Comparison of ENCODE assay signal across 13 mouse cellular contexts in the genomic region with DNA sequence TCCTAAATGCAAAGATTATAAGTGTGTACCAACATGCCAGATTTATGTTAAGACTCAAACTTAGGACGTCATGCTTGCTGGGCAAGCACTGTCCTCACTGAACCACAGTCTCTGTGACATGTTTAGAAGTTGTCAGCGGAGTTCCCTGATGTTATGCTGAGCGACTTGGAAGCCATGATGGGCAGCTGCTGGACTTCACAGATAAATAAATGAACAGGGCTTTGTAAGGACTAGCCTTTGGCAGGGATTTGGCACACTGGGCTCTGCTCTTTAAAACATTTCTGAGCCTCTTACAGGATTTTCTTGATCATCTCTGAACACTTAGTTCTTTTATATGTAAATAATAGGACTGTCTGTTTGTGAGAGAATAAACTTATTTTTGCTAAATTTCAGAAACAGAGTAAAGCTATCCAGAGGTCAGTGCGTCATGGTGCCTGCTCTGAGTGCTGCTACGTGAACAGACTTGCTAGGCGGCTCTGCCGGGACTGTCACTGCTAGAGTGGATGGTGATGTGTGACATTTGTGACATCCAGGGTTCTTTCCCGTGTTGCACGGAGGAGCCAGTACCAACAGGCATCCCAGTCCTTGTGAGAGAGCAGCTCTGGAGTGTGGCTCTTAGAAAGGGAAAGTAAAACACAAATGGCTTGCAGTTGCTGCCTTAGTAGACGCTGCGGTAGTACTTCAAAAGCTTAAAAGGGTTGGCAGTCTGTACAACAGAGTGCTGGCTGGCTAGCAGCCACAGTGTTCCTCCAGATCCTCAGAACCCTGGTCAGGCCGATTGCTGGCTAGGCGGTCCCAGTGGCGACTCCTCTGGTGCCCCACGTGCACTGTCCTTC. TPM values are rescaled to one million over a fixed set of nuclear protein-coding genes. Genes with fewer than 3 reads are reported as not detected.
A peak's percentile ranks its signal among the peaks of the same experiment; 100 is the strongest.
DNase-seq lines count a peak whose midpoint lies in the region; ATAC-seq and TF ChIP-seq lines count a peak whose summit lies in the region.
"Had no signal": no experiment of that assay in that cellular context is flagged by ENCODE, and none has a peak within 500 bp of the region (broad histone marks: within the 10 kb centered on the region; RNA-seq: fewer than 3 reads in every experiment).

No protein-coding gene starts in this region.

- no peaks in the 10 kb centered on the region for H3K27me3 ChIP-seq in heart, adult 2 months (ENCODE audit: control insufficient read depth, insufficient read depth, low read length)
- H3K27me3 ChIP-seq in midbrain, embryonic 16.5 days (ENCODE audit: control insufficient read depth, insufficient read depth, low read depth, low read length) = no peaks in the 10 kb centered on the region
- H3K27me3 ChIP-seq in midbrain, embryonic 14.5 days (ENCODE audit: control insufficient read depth, insufficient read depth, low read length) = no peaks in the 10 kb centered on the region
- H3K27me3 ChIP-seq in heart, embryonic 14.5 days (ENCODE audit: control insufficient read depth, insufficient read depth, low read length) = no peaks in the 10 kb centered on the region
- no peaks in the 10 kb centered on the region for H3K27me3 ChIP-seq in small intestine, adult 2 months (ENCODE audit: control insufficient read depth, insufficient read depth, low read length)
- H3K27me3 ChIP-seq: Patski had no signal

- H3K4me3 ChIP-seq in heart, adult 2 months = no peak overlapping the region
- no peak overlapping the region for H3K4me3 ChIP-seq in midbrain, embryonic 16.5 days (ENCODE audit: low read depth, low read length)
- H3K4me3 ChIP-seq in midbrain, embryonic 14.5 days (replicated peaks; ENCODE audit: low read depth, low read length) = no peak overlapping the region
- H3K4me3 ChIP-seq in heart, embryonic 14.5 days (ENCODE audit: control insufficient read depth in 1 of 2, insufficient read depth in 1 of 2, low read depth in 1 of 2, low read length in 2 of 2) = peak overlapping the region; percentile 11 to 16; a peak in 2 of 4 replicates
- no peak overlapping the region for H3K4me3 ChIP-seq in small intestine, adult 2 months (ENCODE audit: low read depth, low read length)
- H3K4me3 ChIP-seq: erythroblast, embryonic 14.5 days had no signal

- no peak overlapping the region for H3K9ac ChIP-seq in heart, adult 2 months (ENCODE audit: low read depth, low read length)
- no peak overlapping the region for H3K9ac ChIP-seq in midbrain, embryonic 16.5 days (ENCODE audit: low read depth, low read length)
- no peak overlapping the region for H3K9ac ChIP-seq in midbrain, embryonic 14.5 days (replicated peaks; ENCODE audit: low read length)
- H3K9ac ChIP-seq in heart, embryonic 14.5 days (ENCODE audit: low read length) = peak overlapping the region; percentile 56

- TF ChIP-seq EP300 in heart, adult 2 months (IDR thresholded peaks at IDR 0.05; ENCODE audit: insufficient read depth, low read depth, low read length) = no peak

- H3K4me1 ChIP-seq in heart, adult 2 months (ENCODE audit: control insufficient read depth, insufficient read depth, low read length) = no peaks in the 10 kb centered on the region; the same call in 1 of the 2 replicates
- no peaks in the 10 kb centered on the region for H3K4me1 ChIP-seq in midbrain, embryonic 16.5 days (ENCODE audit: control insufficient read depth, insufficient read depth, low read length)
- no peaks in the 10 kb centered on the region for H3K4me1 ChIP-seq in midbrain, embryonic 14.5 days (ENCODE audit: control insufficient read depth, insufficient read depth, low read length)
- H3K4me1 ChIP-seq in heart, embryonic 14.5 days (ENCODE audit: control insufficient read depth in 2 of 2, insufficient read depth in 2 of 2, low read length in 2 of 2) = peaks cover 5 to 10% of the 10 kb centered on the region in 2 experiments
- peaks cover 9% of the 10 kb centered on the region for H3K4me1 ChIP-seq in small intestine, adult 2 months (ENCODE audit: control insufficient read depth, insufficient read depth, insufficient read length, low read length)

- H3K79me2 ChIP-seq in heart, adult 2 months (replicated peaks; ENCODE audit: control insufficient read depth, insufficient read depth, low read length) = no peaks in the 10 kb centered on the region

- no peak overlapping the region for H3K27ac ChIP-seq in heart, adult 2 months
- no peak overlapping the region for H3K27ac ChIP-seq in midbrain, embryonic 16.5 days (ENCODE audit: low read length)
- no peak overlapping the region for H3K27ac ChIP-seq in midbrain, embryonic 14.5 days (replicated peaks; ENCODE audit: low read depth, low read length)
- peak overlapping the region; percentile 85 to 86 for H3K27ac ChIP-seq in heart, embryonic 14.5 days (replicated peaks in 1 of 2; ENCODE audit: control insufficient read depth in 1 of 2, insufficient read depth in 1 of 2, low read depth in 2 of 2, low read length in 2 of 2)
- H3K27ac ChIP-seq in small intestine, adult 2 months (ENCODE audit: insufficient read depth, low read depth, low read length) = 0 out of 2 replicates have a peak overlapping the region, but pooled peaks have one; percentile 3

- no peak overlapping the region for H3K4me2 ChIP-seq in midbrain, embryonic 16.5 days (ENCODE audit: low read length)
- H3K4me2 ChIP-seq in midbrain, embryonic 14.5 days (ENCODE audit: low read length) = no peak overlapping the region
- peak overlapping the region; percentile 52 for H3K4me2 ChIP-seq in heart, embryonic 14.5 days (ENCODE audit: low read length)

- DNase-seq in heart, adult 2 months = peak in 1 of 2 experiments; percentile 19
- no peak for DNase-seq in heart, adult 8-10 months (ENCODE audit: low spot score)
- DNase-seq in midbrain, embryonic 14.5 days = no peak
- no peak for DNase-seq in urinary bladder, postnatal 10 days (ENCODE audit: low spot score)
- DNase-seq in urinary bladder, adult 18-20 months (ENCODE audit: low spot score in 2 of 2) = no peak
- DNase-seq: kidney, adult 18-20 months had no signal

- ATAC-seq in midbrain, embryonic 16.5 days = peak; percentile 37; the same call in 1 of the 2 replicates
- no peak for ATAC-seq in midbrain, embryonic 14.5 days (ENCODE audit: low FRiP score, low TSS enrichment)
- ATAC-seq in heart, embryonic 14.5 days (ENCODE audit: insufficient number of reproducible peaks, insufficient read depth, low FRiP score, low read depth) = peak; percentile 54
- ATAC-seq: CD4-positive, CD25-positive, alpha-beta regulatory T cell, adult 4 months; Patski had no signal

- no peaks in the 10 kb centered on the region for H3K9me3 ChIP-seq in midbrain, embryonic 16.5 days (replicated peaks; ENCODE audit: control insufficient read depth, low read length, poor library complexity, severe bottlenecking)
- no peaks in the 10 kb centered on the region for H3K9me3 ChIP-seq in midbrain, embryonic 14.5 days (ENCODE audit: control insufficient read depth, low read length)
- no peaks in the 10 kb centered on the region for H3K9me3 ChIP-seq in heart, embryonic 14.5 days (ENCODE audit: control insufficient read depth, low read length)

- no peaks in the 10 kb centered on the region for H3K36me3 ChIP-seq in heart, adult 2 months (ENCODE audit: control insufficient read depth, insufficient read depth, low read length)
- H3K36me3 ChIP-seq in midbrain, embryonic 16.5 days (ENCODE audit: control insufficient read depth, insufficient read depth, low read length) = 0 out of 2 replicates have a peak, but pooled peaks cover 4% of the 10 kb centered on the region
- H3K36me3 ChIP-seq in midbrain, embryonic 14.5 days (ENCODE audit: control insufficient read depth, insufficient read depth, low read length) = peaks cover 27% of the 10 kb centered on the region
- H3K36me3 ChIP-seq in heart, embryonic 14.5 days (ENCODE audit: control insufficient read depth, insufficient read depth, low read length) = peaks cover 40% of the 10 kb centered on the region
- peaks cover 3% of the 10 kb centered on the region for H3K36me3 ChIP-seq in small intestine, adult 2 months (ENCODE audit: control insufficient read depth, insufficient read depth, low read length)

- intact Hi-C loops in heart, adult 2 months (cut with DNase I) = no loop called here

- no peak for TF ChIP-seq POLR2A in heart, adult 2 months (IDR thresholded peaks at IDR 0.05; ENCODE audit: insufficient read depth, low read depth, low read length)
- no peak for TF ChIP-seq POLR2A in small intestine, adult 2 months (IDR thresholded peaks at IDR 0.05; ENCODE audit: low read depth, low read length)

- 62% methylated on average over 15 of the region's 15 CpGs for WGBS in heart, adult 2 months
- WGBS in midbrain, embryonic 16.5 days = 84% methylated on average over 15 of the region's 15 CpGs
- 91% methylated on average over 15 of the region's 15 CpGs for WGBS in midbrain, embryonic 14.5 days
- WGBS in heart, embryonic 14.5 days = 52% methylated on average over 15 of the region's 15 CpGs
- WGBS in small intestine, adult 2 months = 81% methylated on average over 15 of the region's 15 CpGs

- TF ChIP-seq CTCF in heart, adult 2 months (IDR thresholded peaks at IDR 0.05) = 0 out of 2 replicates have a peak, but pooled peaks have one; percentile 10
- TF ChIP-seq CTCF in small intestine, adult 2 months (IDR thresholded peaks at IDR 0.05; ENCODE audit: extremely low read depth, insufficient read length, insufficient replicate concordance, low read depth, low read length) = no peak

RNA-seq across cellular contexts. Expression of gene Nxnl2, which starts 15.4 kb away (rescaled TPM):
- under 1 TPM; 0.29 to 0.55 TPM for total RNA-seq in heart, adult 2 months (2021)
- 0.29 and 0.55 TPM in 2 replicates for polyA plus RNA-seq in heart, adult 2 months (2012; rRNA removed)
- total RNA-seq in heart, adult 8-10 months (2022) = under 1 TPM in 3 of 4 experiments, not detected in 1; 0.28 to 0.47 (median 0.34) TPM
- polyA plus RNA-seq in midbrain, embryonic 16.5 days (2015; fragmentation: Nextera tagmentation; extraction: Ambion mirVana) = 3.2 and 3.9 TPM in 2 replicates
- polyA plus RNA-seq in midbrain, embryonic 14.5 days (2014; fragmentation: Nextera tagmentation; extraction: Ambion mirVana) = 1.3 TPM in 2 replicates
- 1.2 and 2.3 TPM in 2 replicates for polyA plus RNA-seq in heart, embryonic 14.5 days (2014; fragmentation: Nextera tagmentation; extraction: Ambion mirVana)
- 1.5 and 1.7 TPM in 2 replicates for polyA plus RNA-seq in small intestine, adult 2 months (2012; rRNA removed)
- total RNA-seq: granulocyte monocyte progenitor cell, adult 5-6 weeks had no signal
- polyA plus RNA-seq: erythroblast, embryonic 14.5 days had no signal

RNA-seq across cellular contexts. Expression of gene Spin1, which starts 54.7 kb away (rescaled TPM):
- total RNA-seq in heart, adult 2 months (2021) = 10 to 100 TPM; 33.5 to 33.7 TPM
- 14.2 and 22.5 TPM in 2 replicates for polyA plus RNA-seq in heart, adult 2 months (2012; rRNA removed)
- 10 to 100 TPM; 28.5 to 34.5 (median 32.8) TPM for total RNA-seq in heart, adult 8-10 months (2022)
- 181 and 183 TPM in 2 replicates for polyA plus RNA-seq in midbrain, embryonic 16.5 days (2015; fragmentation: Nextera tagmentation; extraction: Ambion mirVana)
- polyA plus RNA-seq in midbrain, embryonic 14.5 days (2014; fragmentation: Nextera tagmentation; extraction: Ambion mirVana) = 149 and 202 TPM in 2 replicates
- 57.8 and 58.1 TPM in 2 replicates for polyA plus RNA-seq in heart, embryonic 14.5 days (2014; fragmentation: Nextera tagmentation; extraction: Ambion mirVana)
- polyA plus RNA-seq in small intestine, adult 2 months (2012; rRNA removed) = 5.1 and 11.7 TPM in 2 replicates

Comparison
In these comparisons a context has a peak if more than half of its experiments do, and no peak if none do; other contexts are left out.
1. H3K27ac ChIP-seq: peak in heart, embryonic 14.5 days (2 of 2) and small intestine, adult 2 months (single experiment); none in heart, adult 2 months (single experiment), midbrain, embryonic 16.5 days (single experiment) and midbrain, embryonic 14.5 days (single experiment).
2. H3K4me3 ChIP-seq: peak in heart, embryonic 14.5 days (2 of 2); none in heart, adult 2 months (single experiment), midbrain, embryonic 16.5 days (single experiment), midbrain, embryonic 14.5 days (single experiment) and small intestine, adult 2 months (single experiment).